Mouse (Mus musculus) heart, embryonic 14.5 days (tissue): ENCODE data around the gene Gm28897. TPM values are rescaled to one million over a fixed set of nuclear protein-coding genes. Genes with fewer than 3 reads are reported as not detected.
"Not testable (repeated sequence)": the region's sequence is repeated elsewhere in the genome, so short reads cannot be mapped to it uniquely, and the experiment has no call there.

ENCODE experiments used
- ATAC-seq: fragments of 200-750 bp; cut with Nextera tagmentation; 2 replicates; pipeline ENCODE4 v1.8.0; 2017; ENCODE audit warnings: low read depth, moderate TSS enrichment; ENCODE audit not compliant: insufficient number of reproducible peaks, insufficient read depth, low FRiP score
- H3K27ac ChIP-seq, 2 experiments: fragments of 200-500 bp in 1 of 2; fragments of 300-500 bp in 1 of 2; sonication (generic) in 1 of 2; replicated peaks in 1 of 2; 2 replicates each; pipeline ENCODE4 v1.5.1; 2012 to 2014; ENCODE audit warnings: low read depth in 2 of 2, low read length in 2 of 2, control low read depth in 1 of 2, mild to moderate bottlenecking in 1 of 2, mixed read lengths in 1 of 2; ENCODE audit not compliant: control insufficient read depth in 1 of 2, insufficient read depth in 1 of 2
- H3K27me3 ChIP-seq: fragments of 300-500 bp; sonication (generic); 2 replicates; pipeline ENCODE4 v1.6.1; 2014; ENCODE audit warnings: mild to moderate bottlenecking, low read length, control low read depth; ENCODE audit not compliant: control insufficient read depth, insufficient read depth
- H3K36me3 ChIP-seq: fragments of 300-500 bp; sonication (generic); 2 replicates; pipeline ENCODE4 v1.6.1; 2014; ENCODE audit warnings: mild to moderate bottlenecking, control low read depth, low read length, mixed read lengths; ENCODE audit not compliant: control insufficient read depth, insufficient read depth
- H3K4me1 ChIP-seq, 2 experiments: fragments of 200-500 bp in 1 of 2; fragments of 300-500 bp in 1 of 2; sonication (generic) in 1 of 2; 2 replicates each; pipeline ENCODE4 v1.6.1; 2012 to 2014; ENCODE audit warnings: low read length in 2 of 2, control low read depth in 1 of 2, mixed read lengths in 1 of 2; ENCODE audit not compliant: control insufficient read depth in 2 of 2, insufficient read depth in 2 of 2
- H3K4me2 ChIP-seq: fragments of 300-500 bp; sonication (generic); 2 replicates; pipeline ENCODE4 v1.6.1; 2014; ENCODE audit warnings: mild to moderate bottlenecking, low read length
- H3K4me3 ChIP-seq, 2 experiments: fragments of 200-500 bp in 1 of 2; fragments of 300-500 bp in 1 of 2; sonication (generic) in 1 of 2; 2 replicates each; pipeline ENCODE4 v1.5.1; 2012 to 2014; ENCODE audit warnings: low read length in 2 of 2, mild to moderate bottlenecking in 2 of 2, control low read depth in 1 of 2, low read depth in 1 of 2, moderate library complexity in 1 of 2; ENCODE audit not compliant: control insufficient read depth in 1 of 2, insufficient read depth in 1 of 2
- H3K9ac ChIP-seq: fragments of 300-500 bp; sonication (generic); 2 replicates; pipeline ENCODE4 v1.6.1; 2014; ENCODE audit warnings: mild to moderate bottlenecking, low read length
- H3K9me3 ChIP-seq: fragments of 300-500 bp; sonication (generic); 2 replicates; pipeline ENCODE4 v1.6.1; 2016; ENCODE audit warnings: low read length, control low read depth; ENCODE audit not compliant: control insufficient read depth
- WGBS: fragments of 180-500 bp; shearing (Covaris S2); extraction: QIAGEN DNeasy Blood & Tissue Kit; methylation state at CpG from one replicate; pipeline ENCODE4 v1.1.7; 2014; 5-methylcytosine and 5-hydroxymethylcytosine counted together
- polyA plus RNA-seq: library from polyadenylated mRNA; unstranded; fragments of >200 nt; fragmentation: Nextera tagmentation; extraction: Ambion mirVana; gene quantifications from 2 replicates; pipeline ENCODE4 v1.2.1, GENCODE M21; 2014

Gm28897 gene
- not detected in 2 replicates for polyA plus RNA-seq

DNA sequence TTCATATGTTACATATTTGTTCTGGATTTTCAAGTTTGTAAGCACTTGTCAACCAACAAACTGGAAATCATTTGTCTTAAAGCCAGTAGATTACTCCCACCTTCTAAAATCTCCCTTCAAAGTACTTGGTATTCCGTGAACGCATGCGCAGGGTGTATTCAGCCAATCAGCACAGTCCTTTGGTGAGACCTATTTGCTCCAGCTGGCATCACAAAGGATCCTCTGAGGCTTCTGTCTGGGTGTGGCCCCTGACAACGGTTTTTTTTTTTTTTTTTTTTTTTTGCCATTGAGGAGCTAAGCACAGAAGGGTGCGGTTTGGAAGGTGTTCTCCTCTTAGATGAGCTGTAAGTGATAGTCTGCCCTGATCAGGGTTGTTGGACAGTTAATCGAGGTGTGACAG is at the start of gene Gm28897:
Gene Gm28897 (plus strand): TSS at position 301 of the 400 bp plus-strand sequence.
- no CpG with 5 or more reads among the region's 6 CpGs for WGBS
- H3K4me2 ChIP-seq, ATAC-seq, H3K27me3 ChIP-seq, H3K27ac ChIP-seq, H3K36me3 ChIP-seq, H3K4me3 ChIP-seq, H3K9ac ChIP-seq, H3K4me1 ChIP-seq, H3K9me3 ChIP-seq: not testable (repeated sequence)
